In the genomic region with DNA sequence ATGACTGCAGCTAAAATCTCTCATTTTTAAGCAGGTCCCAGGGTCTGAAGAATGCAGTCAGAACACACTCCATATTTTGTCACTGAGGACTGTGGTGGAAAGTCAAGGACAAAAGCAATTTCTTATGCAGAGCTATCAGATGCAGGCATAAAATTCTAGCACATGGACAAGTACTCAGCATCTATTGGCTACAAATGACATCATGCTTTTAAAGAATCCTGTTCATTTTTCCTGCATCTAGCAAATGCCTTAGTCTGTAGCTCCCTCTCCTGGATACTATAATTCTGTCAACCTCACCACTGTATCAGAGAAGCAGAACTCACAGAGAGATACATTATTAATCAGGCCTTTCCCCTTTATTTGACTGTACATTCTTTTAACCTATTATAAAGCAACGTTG, we compare ENCODE assay signal across 8 mouse cellular contexts.
A peak's percentile ranks its signal among the peaks of the same experiment; 100 is the strongest.
DNase-seq lines count a peak whose midpoint lies in the region; ATAC-seq and TF ChIP-seq lines count a peak whose summit lies in the region.

No protein-coding gene starts in this region.

- WGBS in forebrain, embryonic 11.5 days: 48% methylated on average over 1 of the region's 1 CpGs
- 51% methylated on average over 1 of the region's 1 CpGs for WGBS in forebrain, embryonic 10.5 days
- WGBS in thymus, adult 2 months: 44% methylated on average over 1 of the region's 1 CpGs
- 30% methylated on average over 1 of the region's 1 CpGs for WGBS in forebrain, embryonic 12.5 days
- 31% methylated on average over 1 of the region's 1 CpGs for WGBS in neural tube, embryonic 15.5 days

- DNase-seq in forebrain, embryonic 11.5 days (ENCODE audit: low spot score): no peak
- DNase-seq in forebrain, embryonic 10.5 days (ENCODE audit: extremely low spot score, low spot score): no peak
- DNase-seq in thymus, adult 2 months: peak; percentile 4
- no peak for DNase-seq in thymus, postnatal 4 days
- peak; percentile 26 to 49 for DNase-seq in layer of hippocampus, adult 8-10 months (ENCODE audit: low spot score in 2 of 2)
- no peak for DNase-seq in ovary, adult 18-20 months (ENCODE audit: low spot score)

- H3K9me3 ChIP-seq in forebrain, embryonic 11.5 days (ENCODE audit: control insufficient read depth, low read length): no peaks in the 10 kb centered on the region
- H3K9me3 ChIP-seq in forebrain, embryonic 10.5 days: no peaks in the 10 kb centered on the region
- no peaks in the 10 kb centered on the region for H3K9me3 ChIP-seq in forebrain, embryonic 12.5 days
- no peaks in the 10 kb centered on the region for H3K9me3 ChIP-seq in neural tube, embryonic 15.5 days (replicated peaks)

- TF ChIP-seq CTCF in thymus, adult 2 months (IDR thresholded peaks at IDR 0.05; ENCODE audit: borderline replicate concordance, control insufficient read depth, extremely low read depth, insufficient read depth, low read length, poor library complexity): no peak

- no peaks in the 10 kb centered on the region for H3K27me3 ChIP-seq in forebrain, embryonic 11.5 days (ENCODE audit: control insufficient read depth, insufficient read depth, low read length)
- no peaks in the 10 kb centered on the region for H3K27me3 ChIP-seq in forebrain, embryonic 10.5 days (ENCODE audit: poor library complexity, severe bottlenecking)
- H3K27me3 ChIP-seq in thymus, adult 2 months (ENCODE audit: control insufficient read depth, insufficient read depth, low read length): no peaks in the 10 kb centered on the region
- no peaks in the 10 kb centered on the region for H3K27me3 ChIP-seq in forebrain, embryonic 12.5 days
- no peaks in the 10 kb centered on the region for H3K27me3 ChIP-seq in neural tube, embryonic 15.5 days (replicated peaks)

- no peak overlapping the region for H3K4me3 ChIP-seq in forebrain, embryonic 11.5 days (ENCODE audit: low read depth, low read length)
- no peak overlapping the region for H3K4me3 ChIP-seq in forebrain, embryonic 10.5 days
- no peak overlapping the region for H3K4me3 ChIP-seq in thymus, adult 2 months (ENCODE audit: control insufficient read depth, insufficient read depth, low read length)
- no peak overlapping the region for H3K4me3 ChIP-seq in forebrain, embryonic 12.5 days (replicated peaks)
- H3K4me3 ChIP-seq in neural tube, embryonic 15.5 days (replicated peaks): no peak overlapping the region

- no peak for TF ChIP-seq POLR2A in thymus, adult 2 months (IDR thresholded peaks at IDR 0.05; ENCODE audit: control insufficient read depth, extremely low read depth, insufficient read depth, low read length, poor library complexity)

- H3K4me2 ChIP-seq in forebrain, embryonic 11.5 days (ENCODE audit: low read depth, low read length, severe bottlenecking): no peak overlapping the region
- no peak overlapping the region for H3K4me2 ChIP-seq in forebrain, embryonic 12.5 days
- peak overlapping the region; percentile 22 for H3K4me2 ChIP-seq in neural tube, embryonic 15.5 days

- H3K4me1 ChIP-seq in forebrain, embryonic 11.5 days (replicated peaks; ENCODE audit: control insufficient read depth, insufficient read depth, low read length): no peaks in the 10 kb centered on the region
- H3K4me1 ChIP-seq in forebrain, embryonic 10.5 days: no peaks in the 10 kb centered on the region
- H3K4me1 ChIP-seq in thymus, adult 2 months (replicated peaks; ENCODE audit: control insufficient read depth, insufficient read depth, low read length): no peaks in the 10 kb centered on the region
- no peaks in the 10 kb centered on the region for H3K4me1 ChIP-seq in forebrain, embryonic 12.5 days
- H3K4me1 ChIP-seq in neural tube, embryonic 15.5 days: peaks cover 8% of the 10 kb centered on the region; the same call in 1 of the 2 replicates

- ATAC-seq in forebrain, embryonic 11.5 days (replicated peaks; ENCODE audit: low FRiP score): 0 out of 2 replicates have a peak, but pooled peaks have one; percentile 36
- peak; percentile 79 for ATAC-seq in forebrain, embryonic 12.5 days (ENCODE audit: low FRiP score)
- peak; percentile 93 for ATAC-seq in neural tube, embryonic 15.5 days (ENCODE audit: low FRiP score)

- H3K36me3 ChIP-seq in forebrain, embryonic 11.5 days (ENCODE audit: control insufficient read depth, insufficient read depth, low read length): no peaks in the 10 kb centered on the region
- no peaks in the 10 kb centered on the region for H3K36me3 ChIP-seq in forebrain, embryonic 10.5 days (replicated peaks)
- no peaks in the 10 kb centered on the region for H3K36me3 ChIP-seq in thymus, adult 2 months (ENCODE audit: control insufficient read depth, insufficient read depth, low read length)
- no peaks in the 10 kb centered on the region for H3K36me3 ChIP-seq in forebrain, embryonic 12.5 days (replicated peaks)
- H3K36me3 ChIP-seq in neural tube, embryonic 15.5 days: no peaks in the 10 kb centered on the region

- no peak overlapping the region for H3K9ac ChIP-seq in forebrain, embryonic 11.5 days (ENCODE audit: low read length)
- H3K9ac ChIP-seq in forebrain, embryonic 12.5 days: no peak overlapping the region
- no peak overlapping the region; the same call in 1 of the 2 replicates for H3K9ac ChIP-seq in neural tube, embryonic 15.5 days (replicated peaks)

- H3K27ac ChIP-seq in forebrain, embryonic 11.5 days (ENCODE audit: low read depth, low read length): no peak overlapping the region
- no peak overlapping the region for H3K27ac ChIP-seq in forebrain, embryonic 10.5 days
- H3K27ac ChIP-seq in thymus, adult 2 months (ENCODE audit: control insufficient read depth, insufficient read depth, low read length): no peak overlapping the region
- H3K27ac ChIP-seq in forebrain, embryonic 12.5 days: no peak overlapping the region
- H3K27ac ChIP-seq in neural tube, embryonic 15.5 days (replicated peaks): peak overlapping the region; percentile 75

Comparison
In these comparisons a context has a peak if more than half of its experiments do, and no peak if none do; other contexts are left out.
1. DNase-seq: peak in thymus, adult 2 months (single experiment) and layer of hippocampus, adult 8-10 months (2 of 2); none in forebrain, embryonic 11.5 days (single experiment), forebrain, embryonic 10.5 days (single experiment), thymus, postnatal 4 days (single experiment) and ovary, adult 18-20 months (single experiment).
2. ATAC-seq: peak in every context shown above with its lines; median percentile 93 in neural tube, embryonic 15.5 days; 79 in forebrain, embryonic 12.5 days; 36 in forebrain, embryonic 11.5 days.